Mouse (Mus musculus): ENCODE measurements around the gene Gm11541. TPM values are rescaled to one million over a fixed set of nuclear protein-coding genes. Genes with fewer than 3 reads are reported as not detected.

Gm11541 gene
- not detected for total RNA-seq (2021)

- intact Hi-C loops (cut with DNase I) = no loop called here
- peak; percentile 91 for DNase-seq
These were observed at the start of gene Gm11541 for GRCm38 (mm10) chr11:94704472-94704871. Gene Gm11541 (minus strand): TSS chr11:94704499.

GRCm38 (mm10) chr11:94752946-94753713, 48.8 kb upstream of the Gm11541 start:
- DNase-seq = no peak
- intact Hi-C loops (cut with DNase I) = no loop called here

- DNase-seq = no peak
- intact Hi-C loops (cut with DNase I) = no loop called here
These were observed 37.5 kb upstream of the Gm11541 start, which contains the start of gene Cdc34b for GRCm38 (mm10) chr11:94741732-94742272. Gene Cdc34b (plus strand): TSS chr11:94741782.

- intact Hi-C loops (cut with DNase I) = no loop called here
- no peak for DNase-seq
These were observed 31.4 kb upstream of the Gm11541 start for GRCm38 (mm10) chr11:94735746-94736145.

- intact Hi-C loops (cut with DNase I) = loop anchor here (5.0 kb wide), 1 partner anchor 205 kb away; the partner anchor contains the start of gene Col1a1
- no peak for DNase-seq
These were observed 28.5 kb upstream of the Gm11541 start for GRCm38 (mm10) chr11:94732773-94733172.

- intact Hi-C loops (cut with DNase I) = loop anchor here (2.0 to 5.0 kb wide), 2 partner anchors 206 to 240 kb away; partner anchors contain the start of gene Col1a1
- no peak for DNase-seq
These were observed 26.9 kb upstream of the Gm11541 start for GRCm38 (mm10) chr11:94731229-94731628.

- peak; percentile 71 for DNase-seq
- intact Hi-C loops (cut with DNase I) = loop anchor here (2.0 to 5.0 kb wide), 2 partner anchors 207 to 241 kb away; partner anchors contain the start of gene Col1a1
These were observed 26.0 kb upstream of the Gm11541 start for GRCm38 (mm10) chr11:94730261-94730660.

- intact Hi-C loops (cut with DNase I) = no loop called here
- DNase-seq = no peak
These were observed 25.3 kb upstream of the Gm11541 start for GRCm38 (mm10) chr11:94729565-94729964.

- intact Hi-C loops (cut with DNase I) = no loop called here
- no peak for DNase-seq
These were observed 24.2 kb upstream of the Gm11541 start for GRCm38 (mm10) chr11:94728545-94728944.

GRCm38 (mm10) chr11:94727306-94727705, 23.0 kb upstream of the Gm11541 start:
- no peak for DNase-seq
- intact Hi-C loops (cut with DNase I) = no loop called here

- intact Hi-C loops (cut with DNase I) = no loop called here
These were observed 14.9 kb upstream of the Gm11541 start for GRCm38 (mm10) chr11:94719216-94719615.

GRCm38 (mm10) chr11:94718113-94718909, 14.0 kb upstream of the Gm11541 start:
- DNase-seq = no peak
- intact Hi-C loops (cut with DNase I) = no loop called here

More at GRCm38 (mm10) chr11:94719216-94719615, 14.9 kb upstream of the Gm11541 start:
- DNase-seq = no peak

- intact Hi-C loops (cut with DNase I) = no loop called here
- DNase-seq = no peak
These were observed 12.9 kb upstream of the Gm11541 start for GRCm38 (mm10) chr11:94717239-94717638.

- intact Hi-C loops (cut with DNase I) = no loop called here
- DNase-seq = peak; percentile 63
These were observed 12.5 kb upstream of the Gm11541 start for GRCm38 (mm10) chr11:94716754-94717153.

GRCm38 (mm10) chr11:94715622-94716021, 11.3 kb upstream of the Gm11541 start:
- intact Hi-C loops (cut with DNase I) = no loop called here
- no peak for DNase-seq

- DNase-seq = peak; percentile 42
- intact Hi-C loops (cut with DNase I) = no loop called here
These were observed 9.1 kb upstream of the Gm11541 start for GRCm38 (mm10) chr11:94713246-94713860.

GRCm38 (mm10) chr11:94704020-94704419, 279 bp downstream of the Gm11541 start:
- intact Hi-C loops (cut with DNase I) = no loop called here
- peak; percentile 71 for DNase-seq

- intact Hi-C loops (cut with DNase I) = no loop called here
- no peak for DNase-seq
These were observed 2.1 kb downstream of the Gm11541 start for GRCm38 (mm10) chr11:94702216-94702610.

- intact Hi-C loops (cut with DNase I) = no loop called here
- peak; percentile 45 for DNase-seq
These were observed 2.7 kb downstream of the Gm11541 start for GRCm38 (mm10) chr11:94701401-94702215.

GRCm38 (mm10) chr11:94699399-94699798, 4.9 kb downstream of the Gm11541 start:
- DNase-seq = no peak
- intact Hi-C loops (cut with DNase I) = no loop called here

Measured in left cerebral cortex, postnatal 4 days (tissue).